Mouse (Mus musculus) thymus, adult 2 months (tissue): Measurements from ENCODE around the gene Cdk18. TPM values are rescaled to one million over a fixed set of nuclear protein-coding genes. Genes with fewer than 3 reads are reported as not detected.

Source experiments
- DNase-seq: peaks from one replicate; pipeline ENCODE4 v3.0.0; 2021
- H3K27ac ChIP-seq: fragments of 200-500 bp; 2 replicates; pipeline ENCODE4 v1.5.1; 2012; ENCODE audit warnings: low read length, control low read depth; ENCODE audit not compliant: control insufficient read depth, insufficient read depth
- H3K27me3 ChIP-seq: fragments of 200-500 bp; 2 replicates; pipeline ENCODE4 v1.6.1; 2012; ENCODE audit warnings: mild to moderate bottlenecking, low read length, moderate library complexity, mixed read lengths; ENCODE audit not compliant: control insufficient read depth, insufficient read depth
- H3K36me3 ChIP-seq: fragments of 200-500 bp; 2 replicates; pipeline ENCODE4 v1.6.1; 2012; ENCODE audit warnings: mild to moderate bottlenecking, low read length, moderate library complexity; ENCODE audit not compliant: control insufficient read depth, insufficient read depth
- H3K4me1 ChIP-seq: fragments of 200-500 bp; replicated peaks from 2 replicates; pipeline ENCODE4 v1.6.1; 2012; ENCODE audit warnings: low read length; ENCODE audit not compliant: control insufficient read depth, insufficient read depth
- H3K4me3 ChIP-seq: fragments of 200-500 bp; 2 replicates; pipeline ENCODE4 v1.5.1; 2012; ENCODE audit warnings: mild to moderate bottlenecking, low read length, control low read depth, moderate library complexity; ENCODE audit not compliant: control insufficient read depth, insufficient read depth
- CTCF ChIP-seq: fragments of 200-500 bp; IDR thresholded peaks from 2 replicates; pipeline ENCODE4 v1.5.1; 2012; ENCODE audit warnings: mild to moderate bottlenecking, control low read depth, low read length, moderate library complexity, borderline replicate concordance; ENCODE audit not compliant: control insufficient read depth, poor library complexity, insufficient read depth; ENCODE audit errors: extremely low read depth
- POLR2A ChIP-seq: fragments of 200-500 bp; IDR thresholded peaks from 2 replicates; pipeline ENCODE4 v1.6.1; 2012; ENCODE audit warnings: mild to moderate bottlenecking, low read length, control low read depth, moderate library complexity; ENCODE audit not compliant: control insufficient read depth, poor library complexity, insufficient read depth; ENCODE audit errors: extremely low read depth
- WGBS: fragments of 180-500 bp; shearing (Covaris S2); methylation state at CpG from one replicate; pipeline ENCODE4 v1.1.7; 2018; 5-methylcytosine and 5-hydroxymethylcytosine counted together
- polyA plus RNA-seq: library from polyadenylated mRNA; depleted of rRNA; stranded (reverse); fragments of >200 nt; gene quantifications from 2 replicates; pipeline ENCODE4 v1.2.3, GENCODE M21; 2012

The Cdk18 gene
- polyA plus RNA-seq, 1 experiment: 8.6 TPM

- H3K27ac ChIP-seq: no peak overlapping the region
- H3K4me3 ChIP-seq: no peak overlapping the region
- H3K36me3 ChIP-seq: no peaks in the 10 kb centered on the region
- DNase-seq: no peak
- TF ChIP-seq CTCF (no peak), POLR2A (no peak)
- H3K27me3 ChIP-seq: no peaks in the 10 kb centered on the region
- no peaks in the 10 kb centered on the region for H3K4me1 ChIP-seq
- WGBS: 84% methylated on average over 1 of the region's 1 CpGs
Measured at GRCm38 (mm10) chr1:132150171-132150570, 10.7 kb upstream of the Cdk18 start.

GRCm38 (mm10) chr1:132149410-132149809 is 9.9 kb upstream of the Cdk18 start:
- whole genome bisulfite sequencing: 9% methylated on average over 2 of the region's 2 CpGs
- DNase-seq: no peak
- no peaks in the 10 kb centered on the region for H3K27me3 ChIP-seq

GRCm38 (mm10) chr1:132145973-132146685 is 6.6 kb upstream of the Cdk18 start:
- WGBS: 77% methylated on average over 8 of the region's 8 CpGs
- TF ChIP-seq CTCF (no peak), POLR2A (no peak)
- no peak overlapping the region for H3K4me3 ChIP-seq
- H3K4me1 ChIP-seq: no peaks in the 10 kb centered on the region
- no peak for DNase-seq
- no peak overlapping the region for H3K27ac ChIP-seq
- H3K27me3 ChIP-seq: no peaks in the 10 kb centered on the region
- H3K36me3 ChIP-seq: no peaks in the 10 kb centered on the region

More at GRCm38 (mm10) chr1:132149410-132149809, 9.9 kb upstream of the Cdk18 start:
- no peaks in the 10 kb centered on the region for H3K36me3 ChIP-seq
- TF ChIP-seq CTCF (no peak), POLR2A (no peak)
- H3K4me3 ChIP-seq: no peak overlapping the region
- H3K27ac ChIP-seq: no peak overlapping the region
- H3K4me1 ChIP-seq: no peaks in the 10 kb centered on the region

- Histone ChIP-seq H3K4me3 (no peak overlapping the region), H3K27ac (no peak overlapping the region), H3K36me3 (no peaks in the 10 kb centered on the region), H3K4me1 (no peaks in the 10 kb centered on the region), H3K27me3 (no peaks in the 10 kb centered on the region)
- TF ChIP-seq CTCF: no peak
- WGBS: 97% methylated on average over 3 of the region's 3 CpGs
- no peak for DNase-seq
Measured at GRCm38 (mm10) chr1:132144837-132145236, 5.4 kb upstream of the Cdk18 start.

- Histone ChIP-seq H3K36me3 (no peaks in the 10 kb centered on the region), H3K27me3 (peaks cover 6% of the 10 kb centered on the region; the same call in 1 of the 2 replicates), H3K4me3 (no peak overlapping the region), H3K4me1 (peaks cover 2% of the 10 kb centered on the region; the same call in 1 of the 2 replicates), H3K27ac (no peak overlapping the region)
- DNase-seq: no peak
- 95% methylated on average over 2 of the region's 2 CpGs for WGBS
- TF ChIP-seq POLR2A: no peak
- TF ChIP-seq CTCF: no peak
Measured at GRCm38 (mm10) chr1:132144223-132144622, 4.7 kb upstream of the Cdk18 start.

- no peak for DNase-seq
- Histone ChIP-seq H3K4me1 (peaks cover 2% of the 10 kb centered on the region; the same call in 1 of the 2 replicates), H3K4me3 (no peak overlapping the region), H3K27me3 (peaks cover 6% of the 10 kb centered on the region; the same call in 1 of the 2 replicates), H3K36me3 (no peaks in the 10 kb centered on the region), H3K27ac (no peak overlapping the region)
- TF ChIP-seq CTCF (no peak), POLR2A (no peak)
- 92% methylated on average over 4 of the region's 4 CpGs for WGBS
Measured at GRCm38 (mm10) chr1:132143730-132144129, 4.2 kb upstream of the Cdk18 start.
